Mouse (Mus musculus) limb, embryonic 12.5 days (tissue): ENCODE measurements around the gene Ccnd3. TPM values are rescaled to one million over a fixed set of nuclear protein-coding genes. Genes with fewer than 3 reads are reported as not detected.

Experiments
- ATAC-seq: fragments of 200-750 bp; cut with Nextera tagmentation; 2 replicates; pipeline ENCODE4 v1.8.0; 2017; ENCODE audit warnings: low read depth, moderate TSS enrichment; ENCODE audit not compliant: insufficient number of reproducible peaks, insufficient read depth, low FRiP score, low TSS enrichment
- H3K27ac ChIP-seq: fragments of 300-500 bp; sonication (generic); 2 replicates; pipeline ENCODE4 v1.5.1; 2016; ENCODE audit warnings: mild to moderate bottlenecking, moderate library complexity
- H3K27me3 ChIP-seq: fragments of 300-500 bp; sonication (generic); 2 replicates; pipeline ENCODE4 v1.6.1; 2016; ENCODE audit warnings: mild to moderate bottlenecking, moderate library complexity
- H3K36me3 ChIP-seq: fragments of 300-500 bp; sonication (generic); 2 replicates; pipeline ENCODE4 v1.6.1; 2016; ENCODE audit warnings: mild to moderate bottlenecking, moderate library complexity
- H3K4me1 ChIP-seq: fragments of 300-500 bp; sonication (generic); replicated peaks from 2 replicates; pipeline ENCODE4 v1.6.1; 2016
- H3K4me2 ChIP-seq: fragments of 300-500 bp; sonication (generic); 2 replicates; pipeline ENCODE4 v1.6.1; 2016; ENCODE audit warnings: mild to moderate bottlenecking, moderate library complexity
- H3K4me3 ChIP-seq: fragments of 300-500 bp; sonication (generic); replicated peaks from 2 replicates; pipeline ENCODE4 v1.5.1; 2016; ENCODE audit warnings: mild to moderate bottlenecking
- H3K9ac ChIP-seq: fragments of 300-500 bp; sonication (generic); replicated peaks from 2 replicates; pipeline ENCODE4 v1.6.1; 2016; ENCODE audit warnings: mild to moderate bottlenecking, moderate library complexity
- H3K9me3 ChIP-seq: fragments of 300-500 bp; sonication (generic); 2 replicates; pipeline ENCODE4 v1.6.1; 2016; ENCODE audit warnings: mild to moderate bottlenecking, moderate library complexity
- WGBS: fragments of 180-500 bp; shearing (Covaris S2); methylation state at CpG from one replicate; pipeline ENCODE4 v1.1.7; 2016; 5-methylcytosine and 5-hydroxymethylcytosine counted together
- polyA plus RNA-seq: library from polyadenylated mRNA; unstranded; fragments of >200 nt; fragmentation: Nextera tagmentation; extraction: Ambion mirVana; gene quantifications from 2 replicates; pipeline ENCODE4 v1.2.1, GENCODE M21; 2016

Ccnd3 gene
- polyA plus RNA-seq, 1 experiment from 2014 or later = 323 TPM

- ATAC-seq = no peak
- peaks cover 43% of the 10 kb centered on the region for H3K4me1 ChIP-seq
- H3K9ac ChIP-seq = no peak overlapping the region
- no peaks in the 10 kb centered on the region for H3K27me3 ChIP-seq
- H3K36me3 ChIP-seq = peaks cover 17% of the 10 kb centered on the region
- no peak overlapping the region for H3K27ac ChIP-seq
- no peak overlapping the region for H3K4me2 ChIP-seq
- H3K4me3 ChIP-seq = no peak overlapping the region
- H3K9me3 ChIP-seq = no peaks in the 10 kb centered on the region
Measured at GRCm38 (mm10) chr17:47503689-47504088, 1.2 kb upstream of the Ccnd3 start.

- no peaks in the 10 kb centered on the region for H3K27me3 ChIP-seq
- peak overlapping the region; percentile 45; the same call in 1 of the 2 replicates for H3K4me3 ChIP-seq
- no peak for ATAC-seq
- peaks cover 46% of the 10 kb centered on the region for H3K4me1 ChIP-seq
- no peak overlapping the region for H3K9ac ChIP-seq
- no peak overlapping the region for H3K27ac ChIP-seq
- peaks cover 12% of the 10 kb centered on the region for H3K36me3 ChIP-seq
- no peaks in the 10 kb centered on the region for H3K9me3 ChIP-seq
- 76% methylated on average over 5 of the region's 5 CpGs for WGBS
- H3K4me2 ChIP-seq = peak overlapping the region; percentile 81
Measured at GRCm38 (mm10) chr17:47504228-47504627, 623 bp upstream of the Ccnd3 start.

- Histone ChIP-seq H3K4me1 (peaks cover 46% of the 10 kb centered on the region), H3K9me3 (no peaks in the 10 kb centered on the region), H3K27ac (no peak overlapping the region; the same call in 1 of the 2 replicates), H3K4me2 (peak overlapping the region; percentile 81), H3K4me3 (peak overlapping the region; percentile 45), H3K36me3 (peaks cover 1% of the 10 kb centered on the region; the same call in 1 of the 2 replicates), H3K27me3 (no peaks in the 10 kb centered on the region), H3K9ac (peak overlapping the region; percentile 61)
- 85% methylated on average over 2 of the region's 2 CpGs for WGBS
- ATAC-seq = no peak
Measured at GRCm38 (mm10) chr17:47505566-47505965, 715 bp downstream of the Ccnd3 start.

GRCm38 (mm10) chr17:47506042-47506441 lies 1.2 kb downstream of the Ccnd3 start:
- peak overlapping the region; percentile 81; the same call in 1 of the 2 replicates for H3K4me2 ChIP-seq
- H3K9me3 ChIP-seq = no peaks in the 10 kb centered on the region
- 81% methylated on average over 1 of the region's 1 CpGs for WGBS
- no peaks in the 10 kb centered on the region for H3K36me3 ChIP-seq
- H3K27me3 ChIP-seq = no peaks in the 10 kb centered on the region
- no peak overlapping the region for H3K27ac ChIP-seq
- no peak for ATAC-seq
- peaks cover 41% of the 10 kb centered on the region for H3K4me1 ChIP-seq
- H3K9ac ChIP-seq = peak overlapping the region; percentile 61; the same call in 1 of the 2 replicates
- no peak overlapping the region for H3K4me3 ChIP-seq

- peaks cover 41% of the 10 kb centered on the region for H3K4me1 ChIP-seq
- 91% methylated on average over 4 of the region's 4 CpGs for WGBS
- H3K9ac ChIP-seq = no peak overlapping the region
- H3K4me2 ChIP-seq = no peak overlapping the region
- H3K9me3 ChIP-seq = no peaks in the 10 kb centered on the region
- H3K27me3 ChIP-seq = no peaks in the 10 kb centered on the region
- no peak for ATAC-seq
- no peak overlapping the region for H3K4me3 ChIP-seq
- no peaks in the 10 kb centered on the region for H3K36me3 ChIP-seq
- H3K27ac ChIP-seq = no peak overlapping the region
Measured at GRCm38 (mm10) chr17:47506697-47507096, 1.8 kb downstream of the Ccnd3 start.

- H3K27ac ChIP-seq = peak overlapping the region; percentile 57
Measured at GRCm38 (mm10) chr17:47507523-47507922, 2.7 kb downstream of the Ccnd3 start.

GRCm38 (mm10) chr17:47508012-47508608 lies 3.3 kb downstream of the Ccnd3 start:
- H3K9me3 ChIP-seq = no peaks in the 10 kb centered on the region
- H3K9ac ChIP-seq = no peak overlapping the region
- ATAC-seq = peak; percentile 45; the same call in 1 of the 2 replicates
- H3K36me3 ChIP-seq = no peaks in the 10 kb centered on the region
- H3K4me1 ChIP-seq = peaks cover 46% of the 10 kb centered on the region
- H3K27me3 ChIP-seq = no peaks in the 10 kb centered on the region
- H3K4me3 ChIP-seq = no peak overlapping the region; the same call in 1 of the 2 replicates
- peak overlapping the region; percentile 87 for H3K27ac ChIP-seq
- 38% methylated on average over 12 of the region's 12 CpGs for WGBS
- peak overlapping the region; percentile 50 for H3K4me2 ChIP-seq

More at GRCm38 (mm10) chr17:47507523-47507922, 2.7 kb downstream of the Ccnd3 start:
- Histone ChIP-seq H3K4me3 (no peak overlapping the region), H3K27me3 (no peaks in the 10 kb centered on the region), H3K4me2 (peak overlapping the region; percentile 50), H3K9ac (no peak overlapping the region), H3K9me3 (no peaks in the 10 kb centered on the region), H3K36me3 (no peaks in the 10 kb centered on the region), H3K4me1 (peaks cover 45% of the 10 kb centered on the region)
- 82% methylated on average over 2 of the region's 2 CpGs for WGBS
- ATAC-seq = no peak

GRCm38 (mm10) chr17:47509031-47509705 lies 4.3 kb downstream of the Ccnd3 start:
- Histone ChIP-seq H3K4me2 (no peak overlapping the region), H3K27me3 (no peaks in the 10 kb centered on the region), H3K9me3 (no peaks in the 10 kb centered on the region), H3K4me1 (peaks cover 52% of the 10 kb centered on the region), H3K4me3 (no peak overlapping the region), H3K36me3 (no peaks in the 10 kb centered on the region), H3K9ac (no peak overlapping the region), H3K27ac (peak overlapping the region; percentile 12; the same call in 1 of the 2 replicates)
- ATAC-seq = no peak
- 48% methylated on average over 9 of the region's 9 CpGs for WGBS

GRCm38 (mm10) chr17:47511111-47512020 lies 6.5 kb downstream of the Ccnd3 start:
- peak overlapping the region; percentile 52 for H3K4me2 ChIP-seq
- no peaks in the 10 kb centered on the region for H3K36me3 ChIP-seq
- H3K27me3 ChIP-seq = no peaks in the 10 kb centered on the region
- H3K4me1 ChIP-seq = peaks cover 31% of the 10 kb centered on the region
- peak overlapping the region; percentile 18; the same call in 1 of the 2 replicates for H3K9ac ChIP-seq
- H3K4me3 ChIP-seq = peak overlapping the region; percentile 28
- peak overlapping the region; percentile 75 for H3K27ac ChIP-seq
- no peaks in the 10 kb centered on the region for H3K9me3 ChIP-seq
- WGBS = 13% methylated on average over 25 of the region's 25 CpGs
- ATAC-seq = peak; percentile 80

- Histone ChIP-seq H3K27ac (no peak overlapping the region), H3K4me1 (peaks cover 34% of the 10 kb centered on the region), H3K4me3 (no peak overlapping the region), H3K9me3 (no peaks in the 10 kb centered on the region), H3K4me2 (no peak overlapping the region), H3K36me3 (no peaks in the 10 kb centered on the region), H3K9ac (no peak overlapping the region), H3K27me3 (no peaks in the 10 kb centered on the region)
- ATAC-seq = no peak
- WGBS = 72% methylated on average over 10 of the region's 10 CpGs
Measured at GRCm38 (mm10) chr17:47512956-47513775, 8.3 kb downstream of the Ccnd3 start.
